Comparison of ENCODE assay signal across 7 mouse cellular contexts in the genomic region with DNA sequence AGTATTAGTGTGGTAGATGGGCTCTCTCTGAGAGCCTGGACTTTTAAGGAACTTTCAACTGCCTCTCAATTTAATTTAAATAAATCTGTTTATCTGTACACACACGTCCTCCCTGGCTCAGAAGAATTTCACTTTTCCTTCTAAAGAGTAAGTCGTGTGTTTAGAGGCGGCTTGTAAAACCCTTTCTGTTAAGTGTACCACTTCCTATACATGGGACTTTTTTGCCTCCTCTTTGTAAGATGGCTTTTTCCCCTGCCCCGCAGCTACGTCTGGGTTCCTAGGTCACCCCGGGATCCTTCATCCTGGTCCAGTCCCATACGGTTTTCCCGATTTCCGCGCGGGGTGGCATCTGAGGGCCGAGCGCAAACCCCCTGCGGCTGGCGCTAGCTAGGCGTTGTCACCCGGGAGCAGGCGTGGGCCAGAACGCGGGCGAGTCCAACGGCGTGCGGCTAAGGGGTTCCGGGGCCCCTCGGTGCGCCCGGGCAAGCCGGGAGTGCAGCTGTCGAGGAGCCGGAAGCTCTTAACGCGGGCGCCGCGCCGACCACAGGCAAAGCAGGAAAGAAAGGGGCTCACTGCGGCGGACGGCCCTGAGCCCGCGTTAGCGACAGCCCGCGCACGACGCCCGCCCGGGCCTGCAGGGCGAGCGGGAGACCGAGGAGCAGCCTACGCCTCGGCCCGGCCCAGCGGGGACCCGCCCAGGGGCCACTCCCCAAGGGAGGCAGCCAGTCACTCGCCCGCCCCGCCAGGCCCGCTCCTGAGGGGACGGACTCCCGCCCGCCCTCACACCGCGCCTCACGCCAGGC. TPM values are rescaled to one million over a fixed set of nuclear protein-coding genes. Genes with fewer than 3 reads are reported as not detected.
DNase-seq lines count a peak whose midpoint lies in the region; ATAC-seq lines count a peak whose summit lies in the region.

No protein-coding gene starts in this region.

- peaks cover 10% of the 10 kb centered on the region for H3K4me1 ChIP-seq in embryonic facial prominence, embryonic 12.5 days
- peaks cover 11% of the 10 kb centered on the region for H3K4me1 ChIP-seq in limb, embryonic 13.5 days
- H3K4me1 ChIP-seq in midbrain, embryonic 16.5 days (ENCODE audit: control insufficient read depth, insufficient read depth, low read length): peaks cover 14% of the 10 kb centered on the region

- no peaks in the 10 kb centered on the region for H3K9me3 ChIP-seq in embryonic facial prominence, embryonic 12.5 days
- no peaks in the 10 kb centered on the region for H3K9me3 ChIP-seq in limb, embryonic 13.5 days
- H3K9me3 ChIP-seq in midbrain, embryonic 16.5 days (replicated peaks; ENCODE audit: control insufficient read depth, low read length, poor library complexity, severe bottlenecking): no peaks in the 10 kb centered on the region

- under 1% methylated on average over 55 of the region's 67 CpGs for WGBS in embryonic facial prominence, embryonic 12.5 days
- under 1% methylated on average over 54 of the region's 67 CpGs for WGBS in limb, embryonic 13.5 days
- under 1% methylated on average over 60 of the region's 67 CpGs for WGBS in midbrain, embryonic 16.5 days

- H3K4me2 ChIP-seq in embryonic facial prominence, embryonic 12.5 days (replicated peaks): peak overlapping the region; percentile 54
- H3K4me2 ChIP-seq in limb, embryonic 13.5 days (replicated peaks): peak overlapping the region; percentile 62
- H3K4me2 ChIP-seq in midbrain, embryonic 16.5 days (ENCODE audit: low read length): peak overlapping the region; percentile 66

- H3K27ac ChIP-seq in embryonic facial prominence, embryonic 12.5 days: peak overlapping the region; percentile 99
- peak overlapping the region; percentile 98 for H3K27ac ChIP-seq in limb, embryonic 13.5 days
- peak overlapping the region; percentile 97 for H3K27ac ChIP-seq in midbrain, embryonic 16.5 days (ENCODE audit: low read length)

- peaks cover 21% of the 10 kb centered on the region for H3K36me3 ChIP-seq in embryonic facial prominence, embryonic 12.5 days
- peaks cover 25% of the 10 kb centered on the region for H3K36me3 ChIP-seq in limb, embryonic 13.5 days
- H3K36me3 ChIP-seq in midbrain, embryonic 16.5 days (ENCODE audit: control insufficient read depth, insufficient read depth, low read length): peaks cover 12% of the 10 kb centered on the region

- H3K9ac ChIP-seq in embryonic facial prominence, embryonic 12.5 days: peak overlapping the region; percentile 95
- H3K9ac ChIP-seq in limb, embryonic 13.5 days: peak overlapping the region; percentile 97
- peak overlapping the region; percentile 96 for H3K9ac ChIP-seq in midbrain, embryonic 16.5 days (ENCODE audit: low read depth, low read length)

- peak; percentile 96 for DNase-seq in adrenal gland, postnatal 25 days
- peak; percentile 89 to 95 for DNase-seq in heart, adult 18-20 months
- peak; percentile 91 for DNase-seq in kidney, adult 8-10 months
- peak; percentile 92 to 93 for DNase-seq in spleen, postnatal 10 days (ENCODE audit: low spot score in 2 of 2)

- H3K27me3 ChIP-seq in embryonic facial prominence, embryonic 12.5 days: no peaks in the 10 kb centered on the region
- no peaks in the 10 kb centered on the region for H3K27me3 ChIP-seq in limb, embryonic 13.5 days
- no peaks in the 10 kb centered on the region for H3K27me3 ChIP-seq in midbrain, embryonic 16.5 days (ENCODE audit: control insufficient read depth, insufficient read depth, low read depth, low read length)

- peak overlapping the region; percentile 88 for H3K4me3 ChIP-seq in embryonic facial prominence, embryonic 12.5 days
- peak overlapping the region; percentile 97 for H3K4me3 ChIP-seq in limb, embryonic 13.5 days
- peak overlapping the region; percentile 69 for H3K4me3 ChIP-seq in midbrain, embryonic 16.5 days (ENCODE audit: low read depth, low read length)

- peak; percentile 96 for ATAC-seq in embryonic facial prominence, embryonic 12.5 days (ENCODE audit: insufficient number of reproducible peaks, insufficient read depth, low FRiP score, low TSS enrichment)
- ATAC-seq in limb, embryonic 13.5 days (ENCODE audit: low FRiP score, low read depth): peak; percentile 96
- ATAC-seq in midbrain, embryonic 16.5 days: peak; percentile 92

RNA-seq across cellular contexts. Expression of gene Ppp3cb, which starts 0.6 kb away (rescaled TPM):
- total RNA-seq in adrenal gland, postnatal 25 days (2021): 61.0 and 70.9 TPM in 2 replicates
- polyA plus RNA-seq in embryonic facial prominence, embryonic 12.5 days (2016; fragmentation: Nextera tagmentation; extraction: Ambion mirVana): 59.5 and 62.4 TPM in 2 replicates
- 10 to 100 TPM; 66.3 to 67.5 TPM for total RNA-seq in heart, adult 18-20 months (2021)
- polyA plus RNA-seq in limb, embryonic 13.5 days (2015; fragmentation: Nextera tagmentation; extraction: Ambion mirVana): 59.8 and 60.5 TPM in 2 replicates
- 105 and 107 TPM in 2 replicates for polyA plus RNA-seq in midbrain, embryonic 16.5 days (2015; fragmentation: Nextera tagmentation; extraction: Ambion mirVana)

RNA-seq across cellular contexts. Expression of gene Mss51, which starts 49.0 kb away (rescaled TPM):
- 1.1 and 1.9 TPM in 2 replicates for total RNA-seq in adrenal gland, postnatal 25 days (2021)
- 1.4 and 1.6 TPM in 2 replicates for polyA plus RNA-seq in embryonic facial prominence, embryonic 12.5 days (2016; fragmentation: Nextera tagmentation; extraction: Ambion mirVana)
- total RNA-seq in heart, adult 18-20 months (2021): under 1 TPM; 0.36 to 0.42 TPM
- 1.3 and 1.9 TPM in 2 replicates for polyA plus RNA-seq in limb, embryonic 13.5 days (2015; fragmentation: Nextera tagmentation; extraction: Ambion mirVana)
- 0.26 and 0.45 TPM in 2 replicates for polyA plus RNA-seq in midbrain, embryonic 16.5 days (2015; fragmentation: Nextera tagmentation; extraction: Ambion mirVana)

Comparison
In these comparisons a context has a peak if more than half of its experiments do, and no peak if none do; other contexts are left out.
1. Peak in every context shown above with its lines: DNase-seq, ATAC-seq, H3K4me3 ChIP-seq and H3K27ac ChIP-seq.